Mouse (Mus musculus): Measurements from ENCODE around the gene Mef2a. TPM values are rescaled to one million over a fixed set of nuclear protein-coding genes. Genes with fewer than 3 reads are reported as not detected.

The Mef2a gene
- 100 to 1,000 TPM; 126 to 142 TPM for total RNA-seq (2021)

- peak; percentile 97 to 99 for DNase-seq
- intact Hi-C loops (cut with DNase I), result loop anchor here (2.0 to 5.0 kb wide), 6 partner anchors 78 to 258 kb away; no protein-coding TSS in a partner anchor
Measured at GRCm38 (mm10) chr7:67372729-67373583, at the start of gene Mef2a. Gene Mef2a, minus strand, starts transcription at chr7:67372858.

GRCm38 (mm10) chr7:67421476-67422186 is 49.0 kb upstream of the Mef2a start:
- DNase-seq, result peak; percentile 68 to 74
- intact Hi-C loops (cut with DNase I), result loop anchor here (2.0 kb wide), 3 partner anchors 29 to 47 kb away; no protein-coding TSS in a partner anchor

GRCm38 (mm10) chr7:67421088-67421475 is 48.4 kb upstream of the Mef2a start:
- DNase-seq, result no peak
- intact Hi-C loops (cut with DNase I), result loop anchor here (2.0 kb wide), 3 partner anchors 30 to 46 kb away; no protein-coding TSS in a partner anchor

- intact Hi-C loops (cut with DNase I), result loop anchor here (2.0 kb wide), 3 partner anchors 31 to 45 kb away; no protein-coding TSS in a partner anchor
- no peak for DNase-seq
Measured at GRCm38 (mm10) chr7:67419591-67420314, 47.1 kb upstream of the Mef2a start.

- intact Hi-C loops (cut with DNase I), result no loop called here
- DNase-seq, result no peak
Measured at GRCm38 (mm10) chr7:67418122-67418521, 45.5 kb upstream of the Mef2a start.

GRCm38 (mm10) chr7:67414766-67415165 is 42.1 kb upstream of the Mef2a start:
- peak in 1 of 2 experiments; percentile 41 for DNase-seq
- intact Hi-C loops (cut with DNase I), result no loop called here

- no peak for DNase-seq
- intact Hi-C loops (cut with DNase I), result no loop called here
Measured at GRCm38 (mm10) chr7:67412686-67413085, 40.0 kb upstream of the Mef2a start.

- intact Hi-C loops (cut with DNase I), result no loop called here
- no peak for DNase-seq
Measured at GRCm38 (mm10) chr7:67407019-67407418, 34.4 kb upstream of the Mef2a start.

GRCm38 (mm10) chr7:67404176-67404575 is 31.5 kb upstream of the Mef2a start:
- intact Hi-C loops (cut with DNase I), result no loop called here
- no peak for DNase-seq

- intact Hi-C loops (cut with DNase I), result no loop called here
- no peak for DNase-seq
Measured at GRCm38 (mm10) chr7:67402353-67402752, 29.7 kb upstream of the Mef2a start.

- DNase-seq, result no peak
- intact Hi-C loops (cut with DNase I), result no loop called here
Measured at GRCm38 (mm10) chr7:67401379-67401778, 28.7 kb upstream of the Mef2a start.

GRCm38 (mm10) chr7:67390760-67391159 is 18.1 kb upstream of the Mef2a start:
- DNase-seq, result no peak
- intact Hi-C loops (cut with DNase I), result no loop called here

GRCm38 (mm10) chr7:67390095-67390494 is 17.4 kb upstream of the Mef2a start:
- no peak for DNase-seq
- intact Hi-C loops (cut with DNase I), result no loop called here

- intact Hi-C loops (cut with DNase I), result no loop called here
- DNase-seq, result no peak
Measured at GRCm38 (mm10) chr7:67384942-67385872, 12.5 kb upstream of the Mef2a start.

GRCm38 (mm10) chr7:67380174-67381129 is 7.8 kb upstream of the Mef2a start:
- DNase-seq, result no peak
- intact Hi-C loops (cut with DNase I), result no loop called here

GRCm38 (mm10) chr7:67376796-67377195 is 4.1 kb upstream of the Mef2a start:
- intact Hi-C loops (cut with DNase I), result no loop called here
- no peak for DNase-seq

GRCm38 (mm10) chr7:67373975-67374374 is 1.3 kb upstream of the Mef2a start:
- peak; percentile 28 to 54 for DNase-seq
- intact Hi-C loops (cut with DNase I), result loop anchor here (2.0 to 5.0 kb wide), 7 partner anchors 47 to 257 kb away; no protein-coding TSS in a partner anchor

GRCm38 (mm10) chr7:67373584-67373960 is 914 bp upstream of the Mef2a start:
- intact Hi-C loops (cut with DNase I), result loop anchor here (2.0 to 5.0 kb wide), 6 partner anchors 77 to 257 kb away; no protein-coding TSS in a partner anchor
- no peak for DNase-seq
